Mouse (Mus musculus): Measurements from ENCODE around the gene Zfp57. TPM values are rescaled to one million over a fixed set of nuclear protein-coding genes. Genes with fewer than 3 reads are reported as not detected.
"Not testable (repeated sequence)": the region's sequence is repeated elsewhere in the genome, so short reads cannot be mapped to it uniquely, and the experiment has no call there.

Zfp57 gene
- polyA plus RNA-seq, 1 experiment from 2014 or later = 236 TPM

DNA sequence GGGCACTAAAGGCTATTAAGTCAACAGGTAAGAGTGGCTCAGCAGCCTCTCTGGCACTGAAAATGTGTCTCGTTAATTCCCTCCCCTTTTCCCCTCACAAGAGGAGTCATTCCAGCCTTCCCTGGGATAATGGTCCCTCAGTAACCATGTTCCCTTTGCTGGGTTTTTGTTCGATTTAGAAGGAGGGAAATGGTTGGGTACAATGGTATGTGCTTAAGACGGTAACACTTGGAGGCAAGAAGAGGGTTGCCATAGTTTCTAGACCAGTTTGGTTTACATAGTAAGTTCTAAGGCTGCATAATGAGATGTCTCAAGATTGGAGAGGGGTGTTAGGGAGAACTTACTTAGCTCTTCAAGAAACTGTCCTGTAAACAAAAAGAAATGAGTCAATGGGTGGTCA lies 10.8 kb downstream of the Zfp57 start:
- 96% methylated on average over 3 of the region's 3 CpGs for WGBS
- no peak for ATAC-seq (ENCODE audit: low FRiP score)
- H3K9ac ChIP-seq = no peak overlapping the region
- peaks cover 61% of the 10 kb centered on the region for H3K36me3 ChIP-seq (replicated peaks; ENCODE audit: control insufficient read depth, insufficient read depth)
- H3K4me1 ChIP-seq (replicated peaks; ENCODE audit: control insufficient read depth, insufficient read depth, low read length) = no peaks in the 10 kb centered on the region
- H3K9me3 ChIP-seq (ENCODE audit: control insufficient read depth, low read length) = no peaks in the 10 kb centered on the region
- H3K27ac ChIP-seq = no peak overlapping the region
- no peak overlapping the region for H3K4me3 ChIP-seq (replicated peaks; ENCODE audit: low read length)
- no peak for DNase-seq (ENCODE audit: low spot score)
- no peak overlapping the region for H3K4me2 ChIP-seq (replicated peaks)
- H3K27me3 ChIP-seq (ENCODE audit: control insufficient read depth, insufficient read depth, low read length) = no peaks in the 10 kb centered on the region

DNA sequence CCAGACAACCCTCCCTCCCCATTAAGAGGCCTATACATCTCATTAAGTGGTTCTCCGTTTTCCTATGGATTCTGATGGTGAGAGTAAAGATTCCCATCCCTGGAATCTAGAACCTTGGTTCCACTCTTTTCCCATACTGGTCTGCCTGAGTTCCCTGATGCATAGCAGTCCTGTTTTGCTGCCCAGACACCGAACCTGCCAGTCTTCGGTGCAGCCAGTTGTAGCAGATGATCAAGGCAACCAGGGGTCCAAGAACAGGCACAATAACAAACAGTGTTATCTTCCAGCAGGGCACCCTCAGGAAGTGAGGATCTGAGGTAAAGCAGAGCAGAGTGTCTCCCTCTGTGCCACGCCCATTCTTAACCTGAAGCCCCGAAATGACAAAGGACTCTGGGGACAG lies 11.2 kb downstream of the Zfp57 start:
- Histone ChIP-seq H3K4me1 (replicated peaks; ENCODE audit: control insufficient read depth, insufficient read depth, low read length) (no peaks in the 10 kb centered on the region), H3K4me3 (replicated peaks; ENCODE audit: low read length) (no peak overlapping the region), H3K9me3 (ENCODE audit: control insufficient read depth, low read length) (no peaks in the 10 kb centered on the region), H3K36me3 (replicated peaks; ENCODE audit: control insufficient read depth, insufficient read depth) (peaks cover 57% of the 10 kb centered on the region), H3K9ac (no peak overlapping the region), H3K27me3 (ENCODE audit: control insufficient read depth, insufficient read depth, low read length) (no peaks in the 10 kb centered on the region), H3K27ac (no peak overlapping the region), H3K4me2 (replicated peaks) (no peak overlapping the region)
- ATAC-seq (ENCODE audit: low FRiP score) = no peak
- WGBS = 76% methylated on average over 5 of the region's 5 CpGs
- no peak for DNase-seq (ENCODE audit: low spot score)

DNA sequence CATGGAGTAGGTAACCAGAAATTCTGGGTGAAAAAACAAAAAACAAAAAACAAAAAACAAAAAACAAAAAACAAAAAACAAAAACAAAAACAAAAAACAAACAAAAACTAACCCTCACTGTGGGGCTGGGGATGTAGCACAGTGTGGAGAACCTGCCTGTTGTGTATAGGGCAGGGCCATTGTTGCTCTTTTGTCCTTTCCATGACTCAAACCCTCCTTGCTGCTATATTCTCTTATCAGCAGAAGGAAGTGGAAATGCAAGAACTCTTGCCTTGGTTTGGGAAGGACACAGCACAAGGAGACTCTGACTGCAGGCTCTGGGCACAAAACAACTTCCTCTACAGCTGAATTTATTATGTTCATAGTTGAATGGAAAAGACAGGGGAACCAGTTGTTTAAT lies 15.4 kb downstream of the Zfp57 start:
- no peak overlapping the region for H3K9ac ChIP-seq
- no peaks in the 10 kb centered on the region for H3K4me1 ChIP-seq (replicated peaks; ENCODE audit: control insufficient read depth, insufficient read depth, low read length)
- no peak overlapping the region for H3K4me3 ChIP-seq (replicated peaks; ENCODE audit: low read length)
- H3K9me3 ChIP-seq (ENCODE audit: control insufficient read depth, low read length) = no peaks in the 10 kb centered on the region
- ATAC-seq (ENCODE audit: low FRiP score) = no peak
- no peak overlapping the region for H3K4me2 ChIP-seq (replicated peaks)
- peaks cover 15% of the 10 kb centered on the region for H3K36me3 ChIP-seq (replicated peaks; ENCODE audit: control insufficient read depth, insufficient read depth)
- no peak overlapping the region for H3K27ac ChIP-seq
- no peak for DNase-seq (ENCODE audit: low spot score)
- no peaks in the 10 kb centered on the region for H3K27me3 ChIP-seq (ENCODE audit: control insufficient read depth, insufficient read depth, low read length)

DNA sequence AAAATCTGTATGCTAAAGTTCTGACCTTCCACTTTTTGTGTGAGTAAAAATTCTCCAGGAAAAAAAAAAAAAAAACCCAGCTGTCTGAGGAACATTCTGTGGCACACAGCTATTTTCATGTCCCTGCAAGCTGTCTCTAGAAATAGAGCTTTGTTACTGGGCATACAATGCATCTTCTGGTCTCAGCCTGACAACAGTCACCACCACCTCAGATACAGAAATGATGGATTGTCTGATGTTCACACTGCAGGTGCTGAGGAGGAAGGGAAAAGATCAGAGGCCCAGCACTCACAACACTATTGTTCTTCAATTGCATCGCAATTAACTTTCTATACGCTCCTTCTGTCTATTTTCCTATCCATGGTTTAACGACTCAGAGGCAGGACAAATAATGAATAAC lies 17.4 kb downstream of the Zfp57 start:
- no peak overlapping the region for H3K9ac ChIP-seq
- ATAC-seq (ENCODE audit: low FRiP score) (no peak), DNase-seq (ENCODE audit: low spot score) (no peak)
- 0 out of 2 replicates have a peak, but pooled peaks cover 5% of the 10 kb centered on the region for H3K36me3 ChIP-seq (replicated peaks; ENCODE audit: control insufficient read depth, insufficient read depth)
- no peaks in the 10 kb centered on the region for H3K9me3 ChIP-seq (ENCODE audit: control insufficient read depth, low read length)
- 67% methylated on average over 3 of the region's 3 CpGs for whole genome bisulfite sequencing
- H3K4me1 ChIP-seq (replicated peaks; ENCODE audit: control insufficient read depth, insufficient read depth, low read length) = no peaks in the 10 kb centered on the region
- H3K4me2 ChIP-seq (replicated peaks) = no peak overlapping the region
- H3K27me3 ChIP-seq (ENCODE audit: control insufficient read depth, insufficient read depth, low read length) = no peaks in the 10 kb centered on the region
- no peak overlapping the region for H3K27ac ChIP-seq
- no peak overlapping the region for H3K4me3 ChIP-seq (replicated peaks; ENCODE audit: low read length)

DNA sequence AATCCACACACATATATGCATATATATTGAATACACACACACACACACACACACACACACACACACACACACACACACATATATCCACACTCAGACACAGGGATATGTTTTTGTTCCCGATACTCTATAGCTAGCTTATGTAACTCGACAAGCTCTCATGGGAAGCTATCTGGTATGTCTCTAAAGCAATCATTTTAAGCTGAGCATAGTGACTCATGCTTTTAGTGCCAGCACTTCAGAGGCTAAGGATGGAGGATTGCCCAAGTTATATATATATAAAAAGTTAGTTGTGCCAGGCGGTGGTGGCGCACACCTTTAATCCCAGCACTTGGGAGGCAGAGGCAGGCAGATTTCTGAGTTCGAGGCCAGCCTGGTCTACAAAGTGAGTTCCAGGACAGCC lies 18.3 kb downstream of the Zfp57 start:
- not testable (repeated sequence) for H3K4me2 ChIP-seq (replicated peaks); H3K36me3 ChIP-seq (replicated peaks; ENCODE audit: control insufficient read depth, insufficient read depth); H3K27ac ChIP-seq; H3K9ac ChIP-seq; H3K4me1 ChIP-seq (replicated peaks; ENCODE audit: control insufficient read depth, insufficient read depth, low read length); H3K4me3 ChIP-seq (replicated peaks; ENCODE audit: low read length); DNase-seq (ENCODE audit: low spot score); ATAC-seq (ENCODE audit: low FRiP score); H3K27me3 ChIP-seq (ENCODE audit: control insufficient read depth, insufficient read depth, low read length); H3K9me3 ChIP-seq (ENCODE audit: control insufficient read depth, low read length)
- WGBS = 94% methylated on average over 5 of the region's 5 CpGs

DNA sequence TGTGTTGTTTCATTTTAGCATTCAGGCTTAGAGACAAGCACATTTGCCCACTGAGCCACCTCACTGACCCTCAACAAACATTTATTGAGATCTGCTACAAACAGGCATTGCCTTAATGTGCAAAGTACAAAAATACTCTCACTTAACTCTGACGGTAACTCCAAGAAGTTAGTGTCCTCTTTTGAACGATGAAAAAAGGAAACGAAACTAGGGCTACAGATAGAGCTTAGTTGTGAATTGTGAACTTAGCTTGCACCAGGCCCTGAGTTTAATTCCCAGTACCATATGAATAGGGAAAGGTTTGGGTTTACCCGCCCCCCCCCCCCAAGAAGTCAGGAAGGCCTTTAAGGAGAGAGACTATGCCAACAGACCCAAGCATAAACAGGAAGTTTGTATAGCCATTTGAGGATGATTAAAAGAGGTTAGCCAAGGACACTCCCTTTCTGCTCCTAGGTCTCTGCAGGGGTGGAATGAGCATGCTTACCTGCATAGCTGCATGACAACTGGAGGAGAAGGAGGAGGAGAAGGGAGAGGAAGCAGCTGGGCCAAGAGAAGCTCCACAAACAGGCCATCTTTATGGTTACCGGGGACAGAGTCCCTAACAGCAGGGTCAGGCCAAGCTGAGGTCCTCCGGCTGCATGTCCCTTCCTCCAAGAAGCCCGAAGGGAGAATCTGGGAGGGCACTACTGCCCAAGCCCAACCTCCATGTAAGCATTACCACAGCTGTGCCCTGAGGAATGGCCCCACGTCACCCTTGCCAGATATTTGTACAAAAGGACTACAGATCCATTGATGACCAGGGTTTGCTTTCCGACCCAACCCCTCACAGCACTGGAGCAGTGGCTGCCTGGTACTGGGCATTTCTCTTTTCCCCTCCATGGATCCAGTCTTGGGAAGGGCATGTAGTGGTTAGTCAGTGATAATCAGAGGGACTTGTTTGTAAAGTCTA lies 21.9 kb downstream of the Zfp57 start, which contains the start of gene Mog:
Gene Mog (minus strand): TSS at position 771 of the 949 bp plus-strand sequence.
- no peak for DNase-seq (ENCODE audit: low spot score)
- H3K27me3 ChIP-seq (ENCODE audit: control insufficient read depth, insufficient read depth, low read length) = no peaks in the 10 kb centered on the region
- no peak within 1 kb of the TSS for H3K27ac ChIP-seq
- no peaks in the 10 kb centered on the region for H3K9me3 ChIP-seq (ENCODE audit: control insufficient read depth, low read length)
- H3K9ac ChIP-seq = no peak within 1 kb of the TSS
- no peak within 1 kb of the TSS for H3K4me3 ChIP-seq (replicated peaks; ENCODE audit: low read length)
- ATAC-seq (ENCODE audit: low FRiP score) = no peak
- H3K4me1 ChIP-seq (replicated peaks; ENCODE audit: control insufficient read depth, insufficient read depth, low read length) = peaks cover 6% of the 10 kb centered on the region; the same call in 1 of the 2 replicates
- WGBS = 73% methylated on average over 9 of the region's 9 CpGs
- H3K36me3 ChIP-seq (replicated peaks; ENCODE audit: control insufficient read depth, insufficient read depth) = no peaks in the 10 kb centered on the region
- H3K4me2 ChIP-seq (replicated peaks) = no peak within 1 kb of the TSS

DNA sequence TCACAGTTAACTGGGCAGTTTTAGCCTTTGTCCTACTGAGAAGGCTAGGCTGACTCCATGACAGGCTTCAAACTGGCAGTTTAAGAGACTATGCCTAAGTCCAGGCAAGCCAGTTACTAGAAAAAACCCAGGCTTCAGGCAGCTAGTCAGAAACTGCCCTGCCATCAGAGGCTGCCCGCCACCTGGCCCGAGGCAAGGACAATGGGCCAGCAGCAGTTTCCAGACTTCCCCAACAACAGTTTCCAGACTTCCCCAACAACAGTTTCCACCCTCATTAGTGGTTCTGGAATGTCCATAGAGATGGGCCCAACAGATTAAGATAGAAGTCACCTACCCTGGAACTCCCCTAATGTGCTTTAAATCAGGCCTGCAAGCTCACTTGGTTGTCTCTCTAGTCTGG lies 25.5 kb downstream of the Zfp57 start:
- H3K4me3 ChIP-seq (replicated peaks; ENCODE audit: low read length) = no peak overlapping the region
- no peak for ATAC-seq (ENCODE audit: low FRiP score)
- H3K4me2 ChIP-seq (replicated peaks) = no peak overlapping the region
- peaks cover 7% of the 10 kb centered on the region; the same call in 1 of the 2 replicates for H3K4me1 ChIP-seq (replicated peaks; ENCODE audit: control insufficient read depth, insufficient read depth, low read length)
- no peaks in the 10 kb centered on the region for H3K9me3 ChIP-seq (ENCODE audit: control insufficient read depth, low read length)
- H3K27ac ChIP-seq = no peak overlapping the region
- DNase-seq (ENCODE audit: low spot score) = no peak
- H3K9ac ChIP-seq = no peak overlapping the region
- no peaks in the 10 kb centered on the region for H3K27me3 ChIP-seq (ENCODE audit: control insufficient read depth, insufficient read depth, low read length)
- WGBS = 56% methylated on average over 2 of the region's 2 CpGs
- H3K36me3 ChIP-seq (replicated peaks; ENCODE audit: control insufficient read depth, insufficient read depth) = no peaks in the 10 kb centered on the region

DNA sequence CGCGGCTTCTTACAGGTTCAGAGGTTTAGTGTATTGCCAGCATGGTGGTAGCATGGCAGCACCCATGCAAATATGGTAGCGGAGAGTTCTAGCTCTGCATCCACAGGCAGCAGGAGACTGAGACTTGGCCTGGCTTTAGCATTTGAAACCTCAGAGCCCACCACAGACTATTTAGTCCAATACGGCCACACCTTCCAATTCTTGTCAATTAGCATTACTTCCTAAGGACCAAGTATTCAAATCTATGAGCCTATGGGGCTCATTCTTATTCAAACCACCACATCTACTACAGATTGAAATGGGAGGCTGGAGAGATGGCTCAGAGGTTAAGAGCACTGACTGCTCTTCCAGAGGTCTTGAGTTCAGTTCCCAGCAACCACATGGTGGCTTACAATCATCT lies 26.5 kb downstream of the Zfp57 start:
- H3K27me3 ChIP-seq (ENCODE audit: control insufficient read depth, insufficient read depth, low read length) = no peaks in the 10 kb centered on the region
- H3K36me3 ChIP-seq (replicated peaks; ENCODE audit: control insufficient read depth, insufficient read depth) = no peaks in the 10 kb centered on the region
- no peak overlapping the region for H3K4me2 ChIP-seq (replicated peaks)
- no peak for ATAC-seq (ENCODE audit: low FRiP score)
- H3K27ac ChIP-seq = peak overlapping the region; percentile 97
- H3K9me3 ChIP-seq (ENCODE audit: control insufficient read depth, low read length) = no peaks in the 10 kb centered on the region
- peaks cover 7% of the 10 kb centered on the region; the same call in 1 of the 2 replicates for H3K4me1 ChIP-seq (replicated peaks; ENCODE audit: control insufficient read depth, insufficient read depth, low read length)
- WGBS = 97% methylated on average over 4 of the region's 4 CpGs
- no peak overlapping the region for H3K4me3 ChIP-seq (replicated peaks; ENCODE audit: low read length)
- H3K9ac ChIP-seq = 0 out of 2 replicates have a peak overlapping the region, but pooled peaks have one; percentile 3
- no peak for DNase-seq (ENCODE audit: low spot score)

DNA sequence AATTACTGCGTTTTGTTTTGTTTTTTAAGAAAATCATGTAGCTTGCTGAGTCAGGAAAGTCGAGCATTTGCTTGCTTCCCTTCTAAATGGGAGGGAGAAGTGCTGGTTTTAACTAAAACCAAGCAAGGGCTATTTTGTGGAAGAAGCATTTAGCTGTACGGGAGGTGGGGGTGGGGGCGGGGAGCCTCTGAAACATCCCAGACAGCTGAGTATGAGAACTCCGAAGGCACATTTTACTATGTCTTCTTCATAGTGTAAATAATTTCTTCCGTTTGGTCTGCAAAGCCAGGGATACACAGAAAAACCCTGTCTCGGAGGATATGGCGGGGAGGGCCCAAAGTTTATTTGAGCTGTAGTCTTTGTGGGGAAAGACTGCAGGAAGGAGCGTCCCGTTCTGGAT lies 27.2 kb downstream of the Zfp57 start:
- H3K27ac ChIP-seq = peak overlapping the region; percentile 97
- DNase-seq (ENCODE audit: low spot score) = peak; percentile 48
- WGBS = 3% methylated on average over 10 of the region's 10 CpGs
- ATAC-seq (ENCODE audit: low FRiP score) = peak; percentile 21
- H3K4me2 ChIP-seq (replicated peaks) = peak overlapping the region; percentile 52
- H3K9me3 ChIP-seq (ENCODE audit: control insufficient read depth, low read length) = no peaks in the 10 kb centered on the region
- H3K36me3 ChIP-seq (replicated peaks; ENCODE audit: control insufficient read depth, insufficient read depth) = no peaks in the 10 kb centered on the region
- no peaks in the 10 kb centered on the region for H3K27me3 ChIP-seq (ENCODE audit: control insufficient read depth, insufficient read depth, low read length)
- H3K4me3 ChIP-seq (replicated peaks; ENCODE audit: low read length) = peak overlapping the region; percentile 26
- H3K9ac ChIP-seq = peak overlapping the region; percentile 70
- peaks cover 7% of the 10 kb centered on the region; the same call in 1 of the 2 replicates for H3K4me1 ChIP-seq (replicated peaks; ENCODE audit: control insufficient read depth, insufficient read depth, low read length)
